Mouse (Mus musculus) myocyte (in vitro differentiated cells): ENCODE measurements at regions not wholly inside any gene's neighbourhood (a gene's known extent, or its start where the extent isn't known, plus 50 kb on each side); places are given as distances from the start of the nearest gene placed in this dataset.

ENCODE experiments used
- CEBPB ChIP-seq: IDR thresholded peaks from 2 replicates; pipeline ENCODE4 v1.6.1; 2011; ENCODE audit warnings: mild to moderate bottlenecking, moderate library complexity; ENCODE audit not compliant: poor library complexity, insufficient read depth, severe bottlenecking
- E2F4 ChIP-seq: IDR thresholded peaks from one replicate; pipeline ENCODE4 v1.6.1; 2011; ENCODE audit warnings: mild to moderate bottlenecking, control low read depth, moderate library complexity; ENCODE audit not compliant: insufficient read depth
- MAX ChIP-seq: IDR thresholded peaks from one replicate; pipeline ENCODE4 v1.6.1; 2011; ENCODE audit warnings: low read depth, mild to moderate bottlenecking, control low read depth
- MYOD1 ChIP-seq, 3 experiments: IDR thresholded peaks; one replicate each; pipeline ENCODE4 v1.6.1; 2011; ENCODE audit warnings: control low read depth in 2 of 3, low read depth in 2 of 3, mild to moderate bottlenecking in 2 of 3, moderate library complexity in 1 of 3; ENCODE audit not compliant: insufficient read length in 2 of 3, control insufficient read depth in 1 of 3
- MYOG ChIP-seq, 3 experiments: IDR thresholded peaks; one replicate each; pipeline ENCODE4 v1.6.1; 2011; ENCODE audit warnings: control low read depth in 2 of 3, low read depth in 2 of 3, mild to moderate bottlenecking in 2 of 3; ENCODE audit not compliant: insufficient read length in 2 of 3, control insufficient read depth in 1 of 3, insufficient read depth in 1 of 3
- POLR2A ChIP-seq: IDR thresholded peaks from one replicate; pipeline ENCODE4 v1.6.1; 2011; ENCODE audit warnings: low read depth, mild to moderate bottlenecking, control low read depth, moderate library complexity; ENCODE audit not compliant: insufficient read length
- POLR2AphosphoS2 ChIP-seq: IDR thresholded peaks from one replicate; pipeline ENCODE4 v1.6.1; 2011; ENCODE audit warnings: low read depth, control low read depth; ENCODE audit not compliant: insufficient read length
- REST ChIP-seq: IDR thresholded peaks from one replicate; pipeline ENCODE4 v1.6.1; 2011; ENCODE audit warnings: mild to moderate bottlenecking, control low read depth, moderate library complexity; ENCODE audit not compliant: insufficient read depth, insufficient read length
- SRF ChIP-seq: IDR thresholded peaks from one replicate; pipeline ENCODE4 v1.6.1; 2011; ENCODE audit warnings: low read depth; ENCODE audit not compliant: control insufficient read depth, insufficient read length
- TCF12 ChIP-seq: IDR thresholded peaks from one replicate; pipeline ENCODE4 v1.6.1; 2011; ENCODE audit warnings: mild to moderate bottlenecking, control low read depth; ENCODE audit not compliant: poor library complexity, insufficient read depth, severe bottlenecking
- TCF3 ChIP-seq: IDR thresholded peaks from one replicate; pipeline ENCODE4 v1.6.1; 2011; ENCODE audit warnings: low read depth, control low read depth; ENCODE audit not compliant: insufficient read length
- USF1 ChIP-seq: IDR thresholded peaks from one replicate; pipeline ENCODE4 v1.6.1; 2011; ENCODE audit warnings: low read depth, mild to moderate bottlenecking, control low read depth, moderate library complexity

GRCm38 (mm10) chr15:96813472-96813871, 113.9 kb upstream of the Slc38a2 start:
- TF ChIP-seq POLR2A (no peak), CEBPB (no peak), MAX (no peak), MYOG (IDR thresholded peaks at IDR 0.05; ENCODE audit: control insufficient read depth in 1 of 3, insufficient read depth in 1 of 3, insufficient read length in 2 of 3, low read depth in 2 of 3) (no peak), E2F4 (no peak), USF1 (no peak), POLR2AphosphoS2 (no peak), SRF (no peak), TCF12 (no peak), MYOD1 (IDR thresholded peaks at IDR 0.05; ENCODE audit: control insufficient read depth in 1 of 3, insufficient read length in 2 of 3, low read depth in 2 of 3) (no peak), REST (no peak), TCF3 (no peak)
